Mouse (Mus musculus): Measurements from ENCODE around the gene Zfp329. TPM values are rescaled to one million over a fixed set of nuclear protein-coding genes. Genes with fewer than 3 reads are reported as not detected.

Zfp329 gene
- 13.8 and 14.5 TPM in 2 replicates for polyA plus RNA-seq (2015; fragmentation: Nextera tagmentation; extraction: Ambion mirVana)

- Histone ChIP-seq H3K9ac (ENCODE audit: low read length) (peak within 1 kb of the TSS; percentile 93), H3K27ac (ENCODE audit: low read length) (peak within 1 kb of the TSS; percentile 82), H3K4me3 (replicated peaks; ENCODE audit: low read length) (peak within 1 kb of the TSS; percentile 87), H3K36me3 (ENCODE audit: control insufficient read depth, insufficient read depth, low read length) (peaks cover 19% of the 10 kb centered on the region), H3K27me3 (ENCODE audit: control insufficient read depth, insufficient read depth, low read length) (no peaks in the 10 kb centered on the region), H3K4me2 (ENCODE audit: low read depth, low read length) (peak within 1 kb of the TSS; percentile 87), H3K4me1 (ENCODE audit: control insufficient read depth, insufficient read depth, low read length) (peaks cover 3% of the 10 kb centered on the region; the same call in 1 of the 2 replicates), H3K9me3 (replicated peaks; ENCODE audit: control insufficient read depth, low read length) (peaks cover 16% of the 10 kb centered on the region)
- peak; percentile 93; the same call in 1 of the 2 replicates for ATAC-seq (ENCODE audit: insufficient read depth, low FRiP score)
- under 1% methylated on average over 40 of the region's 40 CpGs for WGBS
Measured at GRCm38 (mm10) chr7:12818521-12819295, at the start of gene Zfp329. Zfp329 (minus strand) TSS chr7:12818858.

- no peak overlapping the region for H3K9ac ChIP-seq (ENCODE audit: low read length)
- no peak overlapping the region for H3K27ac ChIP-seq (ENCODE audit: low read length)
- peaks cover 46% of the 10 kb centered on the region for H3K36me3 ChIP-seq (ENCODE audit: control insufficient read depth, insufficient read depth, low read length)
- no peak for ATAC-seq (ENCODE audit: insufficient read depth, low FRiP score)
- H3K4me2 ChIP-seq (ENCODE audit: low read depth, low read length) = peak overlapping the region; percentile 70
- H3K27me3 ChIP-seq (ENCODE audit: control insufficient read depth, insufficient read depth, low read length) = no peaks in the 10 kb centered on the region
- 93% methylated on average over 4 of the region's 4 CpGs for WGBS
- peaks cover 40% of the 10 kb centered on the region for H3K9me3 ChIP-seq (replicated peaks; ENCODE audit: control insufficient read depth, low read length)
- no peaks in the 10 kb centered on the region for H3K4me1 ChIP-seq (ENCODE audit: control insufficient read depth, insufficient read depth, low read length)
- H3K4me3 ChIP-seq (replicated peaks; ENCODE audit: low read length) = peak overlapping the region; percentile 75
Measured at GRCm38 (mm10) chr7:12835779-12836178, 17.1 kb upstream of the Zfp329 start.

DNA sequence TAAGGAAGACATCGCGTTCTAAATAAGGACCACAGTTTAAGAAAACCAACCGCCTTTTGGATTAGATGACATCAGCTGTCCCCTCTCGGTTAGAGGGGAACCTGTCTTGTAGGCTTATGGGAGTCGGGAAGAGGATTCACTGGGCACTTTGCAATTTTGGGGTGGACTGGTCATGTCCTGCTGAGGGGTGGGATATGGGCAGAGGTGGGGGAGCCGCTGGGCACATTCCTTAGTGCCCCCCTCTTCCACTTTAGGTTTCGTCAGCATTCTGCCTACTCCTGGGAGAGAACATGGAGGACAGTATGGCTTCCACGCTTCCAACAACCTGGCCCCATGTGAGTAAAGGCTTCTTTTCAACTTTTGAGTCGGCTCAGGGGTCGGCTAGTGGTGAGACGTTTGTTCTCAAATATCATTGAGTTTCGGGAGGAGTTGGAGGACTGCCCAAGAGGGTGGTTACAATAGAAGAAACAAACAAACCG, 16.6 kb upstream of the Zfp329 start:
- 30% methylated on average over 13 of the region's 13 CpGs for WGBS
- Histone ChIP-seq H3K27ac (ENCODE audit: low read length) (peak overlapping the region; percentile 83; the same call in 1 of the 2 replicates), H3K9ac (ENCODE audit: low read length) (peak overlapping the region; percentile 82), H3K4me3 (replicated peaks; ENCODE audit: low read length) (peak overlapping the region; percentile 75), H3K4me1 (ENCODE audit: control insufficient read depth, insufficient read depth, low read length) (no peaks in the 10 kb centered on the region), H3K4me2 (ENCODE audit: low read depth, low read length) (peak overlapping the region; percentile 70), H3K36me3 (ENCODE audit: control insufficient read depth, insufficient read depth, low read length) (peaks cover 41% of the 10 kb centered on the region), H3K9me3 (replicated peaks; ENCODE audit: control insufficient read depth, low read length) (peaks cover 37% of the 10 kb centered on the region), H3K27me3 (ENCODE audit: control insufficient read depth, insufficient read depth, low read length) (no peaks in the 10 kb centered on the region)
- ATAC-seq (ENCODE audit: insufficient read depth, low FRiP score) = peak; percentile 15; the same call in 1 of the 2 replicates

DNA sequence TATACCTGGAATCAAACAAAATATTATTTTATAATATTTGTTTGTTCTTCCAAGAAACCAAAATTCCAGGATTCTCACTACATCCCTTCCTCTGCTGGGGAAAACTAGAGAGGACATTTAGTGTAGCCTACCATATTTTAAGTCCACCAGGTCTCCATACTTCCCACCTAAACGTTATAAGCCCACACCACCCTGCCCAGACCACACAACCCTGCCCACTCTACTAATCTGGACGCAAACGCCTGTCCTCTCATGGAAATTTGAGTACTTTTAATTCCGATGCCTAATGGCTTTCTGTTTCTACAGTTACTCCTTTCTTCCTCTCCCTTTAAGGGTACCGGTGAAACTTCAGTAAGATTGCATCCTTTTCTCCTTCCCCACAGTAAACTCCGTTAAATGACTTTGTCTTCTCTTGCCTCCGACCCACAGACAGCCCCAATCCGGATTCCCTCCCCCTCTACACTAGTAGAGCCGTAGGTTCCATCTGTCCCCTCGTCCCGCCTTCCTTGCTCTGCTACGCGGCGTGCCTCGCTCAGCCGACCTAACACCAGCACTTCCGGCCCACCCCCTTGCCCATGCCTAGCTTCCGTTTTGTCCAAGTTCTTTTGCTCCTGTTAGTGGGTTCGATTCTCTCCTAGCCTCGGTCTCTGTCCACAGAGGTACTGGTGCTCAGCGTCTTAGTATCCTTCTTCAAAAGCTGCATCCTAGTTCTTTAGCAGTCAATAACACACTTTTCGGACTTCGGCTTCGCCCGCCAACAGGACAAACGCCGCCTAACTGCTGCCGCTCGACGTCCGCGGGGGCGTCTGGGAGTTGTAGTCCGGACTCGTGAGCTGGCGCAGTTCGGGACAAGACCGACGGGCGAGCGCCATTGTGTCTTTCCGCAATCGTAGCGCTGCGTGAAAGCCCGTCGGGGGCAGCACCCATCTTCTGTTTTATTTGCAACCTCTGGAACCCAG, 15.8 kb upstream of the Zfp329 start, which contains the start of gene Zfp110:
TSS of gene Zfp110 (plus strand) at position 600 of the 959 bp plus-strand sequence.
- Histone ChIP-seq H3K9me3 (replicated peaks; ENCODE audit: control insufficient read depth, low read length) (peaks cover 32% of the 10 kb centered on the region), H3K9ac (ENCODE audit: low read length) (peak within 1 kb of the TSS; percentile 82), H3K4me1 (ENCODE audit: control insufficient read depth, insufficient read depth, low read length) (no peaks in the 10 kb centered on the region), H3K27ac (ENCODE audit: low read length) (peak within 1 kb of the TSS; percentile 83), H3K4me3 (replicated peaks; ENCODE audit: low read length) (peak within 1 kb of the TSS; percentile 75), H3K4me2 (ENCODE audit: low read depth, low read length) (peak within 1 kb of the TSS; percentile 70), H3K27me3 (ENCODE audit: control insufficient read depth, insufficient read depth, low read length) (no peaks in the 10 kb centered on the region), H3K36me3 (ENCODE audit: control insufficient read depth, insufficient read depth, low read length) (peaks cover 34% of the 10 kb centered on the region)
- peak; percentile 99 for ATAC-seq (ENCODE audit: insufficient read depth, low FRiP score)
- WGBS = 2% methylated on average over 47 of the region's 47 CpGs

GRCm38 (mm10) chr7:12815566-12815965, 3.1 kb downstream of the Zfp329 start:
- 97% methylated on average over 8 of the region's 8 CpGs for WGBS
- ATAC-seq (ENCODE audit: insufficient read depth, low FRiP score) = no peak
- no peak overlapping the region for H3K4me3 ChIP-seq (replicated peaks; ENCODE audit: low read length)

GRCm38 (mm10) chr7:12803727-12804071, 15.0 kb downstream of the Zfp329 start:
- Histone ChIP-seq H3K4me1 (ENCODE audit: control insufficient read depth, insufficient read depth, low read length) (0 out of 2 replicates have a peak, but pooled peaks cover 3% of the 10 kb centered on the region), H3K27me3 (ENCODE audit: control insufficient read depth, insufficient read depth, low read length) (no peaks in the 10 kb centered on the region), H3K27ac (ENCODE audit: low read length) (peak overlapping the region; percentile 60), H3K4me2 (ENCODE audit: low read depth, low read length) (peak overlapping the region; percentile 95), H3K9me3 (replicated peaks; ENCODE audit: control insufficient read depth, low read length) (no peaks in the 10 kb centered on the region), H3K4me3 (replicated peaks; ENCODE audit: low read length) (peak overlapping the region; percentile 63), H3K36me3 (ENCODE audit: control insufficient read depth, insufficient read depth, low read length) (peaks cover 22% of the 10 kb centered on the region), H3K9ac (ENCODE audit: low read length) (peak overlapping the region; percentile 74)
- WGBS = 1% methylated on average over 16 of the region's 16 CpGs
- ATAC-seq (ENCODE audit: insufficient read depth, low FRiP score) = no peak; the same call in 1 of the 2 replicates

More at GRCm38 (mm10) chr7:12815566-12815965, 3.1 kb downstream of the Zfp329 start:
- H3K27me3 ChIP-seq (ENCODE audit: control insufficient read depth, insufficient read depth, low read length) = no peaks in the 10 kb centered on the region
- H3K9ac ChIP-seq (ENCODE audit: low read length) = no peak overlapping the region
- H3K4me1 ChIP-seq (ENCODE audit: control insufficient read depth, insufficient read depth, low read length) = peaks cover 3% of the 10 kb centered on the region; the same call in 1 of the 2 replicates
- H3K4me2 ChIP-seq (ENCODE audit: low read depth, low read length) = no peak overlapping the region
- peaks cover 26% of the 10 kb centered on the region for H3K9me3 ChIP-seq (replicated peaks; ENCODE audit: control insufficient read depth, low read length)
- no peak overlapping the region for H3K27ac ChIP-seq (ENCODE audit: low read length)
- peaks cover 45% of the 10 kb centered on the region for H3K36me3 ChIP-seq (ENCODE audit: control insufficient read depth, insufficient read depth, low read length)

- Histone ChIP-seq H3K36me3 (ENCODE audit: control insufficient read depth, insufficient read depth, low read length) (peaks cover 16% of the 10 kb centered on the region; the same call in 1 of the 2 replicates), H3K9me3 (replicated peaks; ENCODE audit: control insufficient read depth, low read length) (no peaks in the 10 kb centered on the region), H3K4me1 (ENCODE audit: control insufficient read depth, insufficient read depth, low read length) (0 out of 2 replicates have a peak, but pooled peaks cover 3% of the 10 kb centered on the region), H3K9ac (ENCODE audit: low read length) (peak within 1 kb of the TSS; percentile 74), H3K4me2 (ENCODE audit: low read depth, low read length) (peak within 1 kb of the TSS; percentile 95), H3K4me3 (replicated peaks; ENCODE audit: low read length) (peak within 1 kb of the TSS; percentile 63), H3K27me3 (ENCODE audit: control insufficient read depth, insufficient read depth, low read length) (no peaks in the 10 kb centered on the region), H3K27ac (ENCODE audit: low read length) (peak within 1 kb of the TSS; percentile 60)
- ATAC-seq (ENCODE audit: insufficient read depth, low FRiP score) = peak; percentile 94
- WGBS = 5% methylated on average over 31 of the region's 31 CpGs
Measured at GRCm38 (mm10) chr7:12802866-12803726, 15.6 kb downstream of the Zfp329 start, which contains the start of gene Zscan18. Zscan18 (minus strand) TSS chr7:12803635.

DNA sequence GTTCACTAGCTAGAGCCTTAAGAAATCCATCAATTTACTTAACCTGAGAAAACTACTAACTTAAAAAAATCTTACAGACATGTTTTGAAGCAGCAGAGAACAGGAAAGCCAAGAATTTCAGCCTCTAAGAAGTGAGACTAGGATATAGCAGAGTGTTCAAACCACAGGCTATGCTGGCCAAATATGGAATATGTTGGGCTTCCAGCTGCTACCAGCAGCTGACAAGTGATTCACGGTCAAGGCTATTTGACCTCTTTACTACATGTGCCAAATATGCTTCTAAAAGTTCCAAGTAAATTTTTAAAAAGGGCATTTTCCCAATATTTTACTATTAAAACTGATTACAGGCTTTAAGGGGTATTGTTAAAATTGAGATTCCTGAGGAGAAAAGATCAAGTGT, 19.1 kb downstream of the Zfp329 start:
- no peak overlapping the region for H3K4me2 ChIP-seq (ENCODE audit: low read depth, low read length)
- no peak for ATAC-seq (ENCODE audit: insufficient read depth, low FRiP score)
- H3K9me3 ChIP-seq (replicated peaks; ENCODE audit: control insufficient read depth, low read length) = peaks cover 8% of the 10 kb centered on the region
- no peaks in the 10 kb centered on the region for H3K27me3 ChIP-seq (ENCODE audit: control insufficient read depth, insufficient read depth, low read length)
- no peak overlapping the region for H3K27ac ChIP-seq (ENCODE audit: low read length)
- WGBS = 75% methylated on average over 1 of the region's 1 CpGs
- 0 out of 2 replicates have a peak, but pooled peaks cover 3% of the 10 kb centered on the region for H3K4me1 ChIP-seq (ENCODE audit: control insufficient read depth, insufficient read depth, low read length)
- H3K36me3 ChIP-seq (ENCODE audit: control insufficient read depth, insufficient read depth, low read length) = no peaks in the 10 kb centered on the region
- H3K9ac ChIP-seq (ENCODE audit: low read length) = no peak overlapping the region
- no peak overlapping the region for H3K4me3 ChIP-seq (replicated peaks; ENCODE audit: low read length)
